Mouse (Mus musculus) hindbrain, embryonic 11.5 days (tissue): ENCODE measurements around the gene Rspry1. TPM values are rescaled to one million over a fixed set of nuclear protein-coding genes. Genes with fewer than 3 reads are reported as not detected.

Experiments
- ATAC-seq: fragments of 200-750 bp; cut with Nextera tagmentation; 2 replicates; pipeline ENCODE4 v1.8.0; 2017; ENCODE audit warnings: mild to moderate bottlenecking, moderate TSS enrichment, moderate library complexity; ENCODE audit not compliant: low FRiP score
- DNase-seq: peaks from one replicate; pipeline ENCODE4 v3.0.0-alpha.2; 2015; ENCODE audit warnings: low spot score
- H3K27ac ChIP-seq: fragments of 300-500 bp; sonication (generic); 2 replicates; pipeline ENCODE4 v1.5.1; 2014; ENCODE audit warnings: mild to moderate bottlenecking, low read depth, low read length
- H3K27me3 ChIP-seq: fragments of 300-500 bp; sonication (generic); 2 replicates; pipeline ENCODE4 v1.6.1; 2014; ENCODE audit warnings: mild to moderate bottlenecking, low read length, moderate library complexity, mixed read lengths; ENCODE audit not compliant: control insufficient read depth, insufficient read depth
- H3K36me3 ChIP-seq: fragments of 300-500 bp; sonication (generic); 2 replicates; pipeline ENCODE4 v1.6.1; 2014; ENCODE audit warnings: mild to moderate bottlenecking, low read length, moderate library complexity, mixed read lengths; ENCODE audit not compliant: control insufficient read depth, insufficient read depth
- H3K4me1 ChIP-seq: fragments of 300-500 bp; sonication (generic); replicated peaks from 2 replicates; pipeline ENCODE4 v1.6.1; 2014; ENCODE audit warnings: low read length, mixed read lengths; ENCODE audit not compliant: control insufficient read depth, insufficient read depth
- H3K4me2 ChIP-seq: fragments of 300-500 bp; sonication (generic); replicated peaks from 2 replicates; pipeline ENCODE4 v1.6.1; 2014; ENCODE audit warnings: mild to moderate bottlenecking, low read depth, low read length
- H3K4me3 ChIP-seq: fragments of 300-500 bp; sonication (generic); 2 replicates; pipeline ENCODE4 v1.5.1; 2014; ENCODE audit warnings: low read depth, low read length
- H3K9ac ChIP-seq: fragments of 300-500 bp; sonication (generic); 2 replicates; pipeline ENCODE4 v1.6.1; 2014; ENCODE audit warnings: low read depth, low read length
- H3K9me3 ChIP-seq: fragments of 300-500 bp; sonication (generic); 2 replicates; pipeline ENCODE4 v1.6.1; 2016; ENCODE audit warnings: low read length; ENCODE audit not compliant: control insufficient read depth
- WGBS: fragments of 180-500 bp; shearing (Covaris S2); extraction: QIAGEN DNeasy Blood & Tissue Kit; methylation state at CpG from one replicate; pipeline ENCODE4 v1.1.7; 2014; 5-methylcytosine and 5-hydroxymethylcytosine counted together
- polyA plus RNA-seq: library from polyadenylated mRNA; unstranded; fragments of >200 nt; fragmentation: Nextera tagmentation; extraction: Ambion mirVana; gene quantifications from 2 replicates; pipeline ENCODE4 v1.2.1, GENCODE M21; 2014

The Rspry1 gene
- polyA plus RNA-seq, 1 experiment from 2014 or later, result 45.5 TPM

GRCm38 (mm10) chr8:94568098-94568497 lies 33.6 kb upstream of the Rspry1 start:
- WGBS, result 92% methylated on average over 8 of the region's 8 CpGs
- H3K4me1 ChIP-seq, result peaks cover 10% of the 10 kb centered on the region
- no peak for ATAC-seq

GRCm38 (mm10) chr8:94569419-94569818 lies 32.3 kb upstream of the Rspry1 start:
- ATAC-seq (no peak), DNase-seq (no peak)
- H3K4me2 ChIP-seq, result no peak overlapping the region
- peaks cover 10% of the 10 kb centered on the region for H3K4me1 ChIP-seq
- H3K9ac ChIP-seq, result no peak overlapping the region
- no peaks in the 10 kb centered on the region for H3K27me3 ChIP-seq
- no peak overlapping the region for H3K27ac ChIP-seq
- no peaks in the 10 kb centered on the region for H3K36me3 ChIP-seq
- WGBS, result 77% methylated on average over 1 of the region's 1 CpGs
- no peaks in the 10 kb centered on the region for H3K9me3 ChIP-seq
- H3K4me3 ChIP-seq, result no peak overlapping the region

More at GRCm38 (mm10) chr8:94568098-94568497, 33.6 kb upstream of the Rspry1 start:
- no peaks in the 10 kb centered on the region for H3K9me3 ChIP-seq
- DNase-seq, result no peak
- no peak overlapping the region for H3K4me3 ChIP-seq
- no peak overlapping the region for H3K27ac ChIP-seq
- no peak overlapping the region for H3K9ac ChIP-seq
- no peak overlapping the region for H3K4me2 ChIP-seq
- H3K27me3 ChIP-seq, result no peaks in the 10 kb centered on the region
- H3K36me3 ChIP-seq, result no peaks in the 10 kb centered on the region

GRCm38 (mm10) chr8:94571896-94572295 lies 29.8 kb upstream of the Rspry1 start:
- Histone ChIP-seq H3K4me1 (peaks cover 3% of the 10 kb centered on the region), H3K4me3 (no peak overlapping the region), H3K9me3 (no peaks in the 10 kb centered on the region), H3K9ac (no peak overlapping the region), H3K27me3 (no peaks in the 10 kb centered on the region), H3K36me3 (peaks cover 6% of the 10 kb centered on the region; the same call in 1 of the 2 replicates), H3K4me2 (no peak overlapping the region), H3K27ac (no peak overlapping the region)
- no peak for DNase-seq
- no peak for ATAC-seq
- WGBS, result 77% methylated on average over 2 of the region's 2 CpGs

- 90% methylated on average over 16 of the region's 16 CpGs for WGBS
- no peak overlapping the region for H3K27ac ChIP-seq
These were observed 27.4 kb upstream of the Rspry1 start for GRCm38 (mm10) chr8:94574159-94574907.

GRCm38 (mm10) chr8:94575148-94575547 lies 26.6 kb upstream of the Rspry1 start:
- H3K4me1 ChIP-seq, result no peaks in the 10 kb centered on the region
- 92% methylated on average over 4 of the region's 4 CpGs for WGBS
- no peak overlapping the region for H3K9ac ChIP-seq
- H3K27me3 ChIP-seq, result no peaks in the 10 kb centered on the region
- H3K36me3 ChIP-seq, result peaks cover 6% of the 10 kb centered on the region; the same call in 1 of the 2 replicates
- no peak overlapping the region for H3K27ac ChIP-seq
- no peak for DNase-seq
- no peaks in the 10 kb centered on the region for H3K9me3 ChIP-seq
- no peak overlapping the region for H3K4me2 ChIP-seq
- H3K4me3 ChIP-seq, result no peak overlapping the region
- no peak for ATAC-seq

More at GRCm38 (mm10) chr8:94574159-94574907, 27.4 kb upstream of the Rspry1 start:
- Histone ChIP-seq H3K9me3 (no peaks in the 10 kb centered on the region), H3K4me3 (no peak overlapping the region), H3K9ac (no peak overlapping the region), H3K27me3 (no peaks in the 10 kb centered on the region), H3K4me2 (no peak overlapping the region), H3K4me1 (no peaks in the 10 kb centered on the region), H3K36me3 (peaks cover 6% of the 10 kb centered on the region; the same call in 1 of the 2 replicates)
- DNase-seq, result no peak
- ATAC-seq, result no peak

- Histone ChIP-seq H3K36me3 (no peaks in the 10 kb centered on the region; the same call in 1 of the 2 replicates), H3K4me2 (no peak overlapping the region), H3K27ac (no peak overlapping the region), H3K9me3 (no peaks in the 10 kb centered on the region), H3K4me3 (no peak overlapping the region), H3K4me1 (no peaks in the 10 kb centered on the region), H3K27me3 (no peaks in the 10 kb centered on the region), H3K9ac (no peak overlapping the region)
- ATAC-seq, result no peak
- no peak for DNase-seq
- WGBS, result 91% methylated on average over 7 of the region's 7 CpGs
These were observed 19.8 kb upstream of the Rspry1 start for GRCm38 (mm10) chr8:94581820-94582483.

GRCm38 (mm10) chr8:94582569-94582968 lies 19.2 kb upstream of the Rspry1 start:
- no peaks in the 10 kb centered on the region for H3K27me3 ChIP-seq
- H3K4me1 ChIP-seq, result no peaks in the 10 kb centered on the region
- DNase-seq (no peak), ATAC-seq (no peak)
- H3K27ac ChIP-seq, result no peak overlapping the region
- WGBS, result 93% methylated on average over 6 of the region's 6 CpGs
- H3K9me3 ChIP-seq, result no peaks in the 10 kb centered on the region
- no peak overlapping the region for H3K4me2 ChIP-seq
- H3K36me3 ChIP-seq, result no peaks in the 10 kb centered on the region; the same call in 1 of the 2 replicates
- no peak overlapping the region for H3K4me3 ChIP-seq
- H3K9ac ChIP-seq, result no peak overlapping the region

- Histone ChIP-seq H3K36me3 (no peaks in the 10 kb centered on the region; the same call in 1 of the 2 replicates), H3K27me3 (no peaks in the 10 kb centered on the region), H3K27ac (no peak overlapping the region), H3K4me2 (no peak overlapping the region), H3K4me1 (no peaks in the 10 kb centered on the region), H3K9ac (no peak overlapping the region), H3K9me3 (no peaks in the 10 kb centered on the region), H3K4me3 (no peak overlapping the region)
- DNase-seq (peak; percentile 55), ATAC-seq (peak; percentile 30; the same call in 1 of the 2 replicates)
- WGBS, result 50% methylated on average over 4 of the region's 4 CpGs
These were observed 17.4 kb upstream of the Rspry1 start for GRCm38 (mm10) chr8:94584238-94584817.
